Mouse (Mus musculus) megakaryocyte, adult 5-6 weeks (primary cell): ENCODE measurements at regions not wholly inside any gene's neighbourhood (a gene's known extent, or its start where the extent isn't known, plus 50 kb on each side); places are given as distances from the start of the nearest gene placed in this dataset.

Experiments used
- ATAC-seq: 2 replicates; pipeline ENCODE4 v1.8.0; 2016; ENCODE audit warnings: mild to moderate bottlenecking, inconsistent platforms; ENCODE audit not compliant: poor library complexity, severe bottlenecking

- ATAC-seq: no peak
These were observed 63.6 kb downstream of the Hif1an start for GRCm38 (mm10) chr19:44626261-44626660.

- no peak for ATAC-seq
These were observed 67.1 kb downstream of the Hif1an start for GRCm38 (mm10) chr19:44629705-44630104.

- ATAC-seq: no peak
These were observed 68.8 kb downstream of the Hif1an start for GRCm38 (mm10) chr19:44631356-44632007.

- ATAC-seq: no peak
These were observed 74.6 kb downstream of the Hif1an start for GRCm38 (mm10) chr19:44637145-44637719.

- ATAC-seq: no peak
These were observed 77.4 kb downstream of the Hif1an start for GRCm38 (mm10) chr19:44640021-44640420.

GRCm38 (mm10) chr19:44640551-44640950 is 77.9 kb downstream of the Hif1an start:
- no peak for ATAC-seq

- ATAC-seq: no peak
These were observed 79.6 kb downstream of the Hif1an start for GRCm38 (mm10) chr19:44642294-44642693.

- no peak for ATAC-seq
These were observed 81.7 kb downstream of the Hif1an start for GRCm38 (mm10) chr19:44644376-44644775.

- ATAC-seq: no peak
These were observed 82.3 kb downstream of the Hif1an start for GRCm38 (mm10) chr19:44644929-44645328.

GRCm38 (mm10) chr19:44646548-44646947 is 83.9 kb downstream of the Hif1an start:
- ATAC-seq: no peak

- ATAC-seq: no peak
These were observed 86.6 kb downstream of the Hif1an start for GRCm38 (mm10) chr19:44649206-44649605.

GRCm38 (mm10) chr19:44650841-44651240 is 88.2 kb downstream of the Hif1an start:
- no peak for ATAC-seq

- no peak for ATAC-seq
These were observed 89.0 kb downstream of the Hif1an start for GRCm38 (mm10) chr19:44651605-44652004.

- ATAC-seq: no peak
These were observed 93.1 kb downstream of the Hif1an start for GRCm38 (mm10) chr19:44655719-44656118.

- ATAC-seq: no peak
These were observed 96.5 kb upstream of the Pax2 start for GRCm38 (mm10) chr19:44659316-44659715.

GRCm38 (mm10) chr19:44669535-44669958 is 86.3 kb upstream of the Pax2 start:
- no peak for ATAC-seq

GRCm38 (mm10) chr19:44674621-44675245 is 81.1 kb upstream of the Pax2 start:
- ATAC-seq: no peak

GRCm38 (mm10) chr19:44676555-44677120 is 79.2 kb upstream of the Pax2 start:
- ATAC-seq: no peak

- ATAC-seq: no peak
These were observed 78.5 kb upstream of the Pax2 start for GRCm38 (mm10) chr19:44677295-44677694.

GRCm38 (mm10) chr19:44678686-44679085 is 77.2 kb upstream of the Pax2 start:
- ATAC-seq: no peak

GRCm38 (mm10) chr19:44681675-44682074 is 74.2 kb upstream of the Pax2 start:
- ATAC-seq: no peak

GRCm38 (mm10) chr19:44683191-44683590 is 72.7 kb upstream of the Pax2 start:
- no peak for ATAC-seq
